Mouse (Mus musculus): Measurements from ENCODE around the gene Ephb4. TPM values are rescaled to one million over a fixed set of nuclear protein-coding genes. Genes with fewer than 3 reads are reported as not detected.

The Ephb4 gene
- total RNA-seq, 2 experiments from 2014 or later = 5.4 to 7.5 TPM

- peak; percentile 90 to 96 for DNase-seq (ENCODE audit: extremely low spot score in 1 of 2, low spot score in 2 of 2)
- intact Hi-C loops (cut with DNase I) = loop anchor here (5.0 kb wide), 1 partner anchor 179 kb away; no protein-coding TSS in a partner anchor
These were observed 16.3 kb upstream of the Ephb4 start, which contains the start of gene Slc12a9 for GRCm38 (mm10) chr5:137333512-137334174. Slc12a9 (minus strand) TSS chr5:137333597.

GRCm38 (mm10) chr5:137334317-137334716, 15.6 kb upstream of the Ephb4 start:
- intact Hi-C loops (cut with DNase I) = loop anchor here (5.0 kb wide), 1 partner anchor 178 kb away; no protein-coding TSS in a partner anchor
- DNase-seq (ENCODE audit: extremely low spot score in 1 of 2, low spot score in 2 of 2) = no peak

GRCm38 (mm10) chr5:137335066-137335465, 14.8 kb upstream of the Ephb4 start:
- intact Hi-C loops (cut with DNase I) = no loop called here
- DNase-seq (ENCODE audit: extremely low spot score in 1 of 2, low spot score in 2 of 2) = no peak

- intact Hi-C loops (cut with DNase I) = no loop called here
- DNase-seq (ENCODE audit: extremely low spot score in 1 of 2, low spot score in 2 of 2) = no peak
These were observed 12.7 kb upstream of the Ephb4 start for GRCm38 (mm10) chr5:137337190-137337589.

GRCm38 (mm10) chr5:137338256-137338655, 11.7 kb upstream of the Ephb4 start:
- intact Hi-C loops (cut with DNase I) = no loop called here
- DNase-seq (ENCODE audit: extremely low spot score in 1 of 2, low spot score in 2 of 2) = peak; percentile 86 to 96

- intact Hi-C loops (cut with DNase I) = no loop called here
These were observed 11.1 kb upstream of the Ephb4 start for GRCm38 (mm10) chr5:137338663-137339289.

GRCm38 (mm10) chr5:137339290-137339979, 10.5 kb upstream of the Ephb4 start:
- peak in 1 of 2 experiments; percentile 67 for DNase-seq (ENCODE audit: extremely low spot score in 1 of 2, low spot score in 2 of 2)
- intact Hi-C loops (cut with DNase I) = no loop called here

More at GRCm38 (mm10) chr5:137338663-137339289, 11.1 kb upstream of the Ephb4 start:
- DNase-seq (ENCODE audit: extremely low spot score in 1 of 2, low spot score in 2 of 2) = peak in 1 of 2 experiments; percentile 49

- no peak for DNase-seq (ENCODE audit: extremely low spot score in 1 of 2, low spot score in 2 of 2)
- intact Hi-C loops (cut with DNase I) = no loop called here
These were observed 9.7 kb upstream of the Ephb4 start for GRCm38 (mm10) chr5:137340222-137340621.

- intact Hi-C loops (cut with DNase I) = no loop called here
- no peak for DNase-seq (ENCODE audit: extremely low spot score in 1 of 2, low spot score in 2 of 2)
These were observed 7.4 kb upstream of the Ephb4 start for GRCm38 (mm10) chr5:137342407-137343012.

- intact Hi-C loops (cut with DNase I) = no loop called here
These were observed 6.5 kb upstream of the Ephb4 start for GRCm38 (mm10) chr5:137343412-137343811.

GRCm38 (mm10) chr5:137343869-137344268, 6.0 kb upstream of the Ephb4 start:
- no peak for DNase-seq (ENCODE audit: extremely low spot score in 1 of 2, low spot score in 2 of 2)
- intact Hi-C loops (cut with DNase I) = no loop called here

More at GRCm38 (mm10) chr5:137343412-137343811, 6.5 kb upstream of the Ephb4 start:
- DNase-seq (ENCODE audit: extremely low spot score in 1 of 2, low spot score in 2 of 2) = no peak

GRCm38 (mm10) chr5:137345821-137346220, 4.1 kb upstream of the Ephb4 start:
- DNase-seq (ENCODE audit: extremely low spot score in 1 of 2, low spot score in 2 of 2) = no peak
- intact Hi-C loops (cut with DNase I) = no loop called here

GRCm38 (mm10) chr5:137346388-137346787, 3.5 kb upstream of the Ephb4 start:
- DNase-seq (ENCODE audit: extremely low spot score in 1 of 2, low spot score in 2 of 2) = no peak
- intact Hi-C loops (cut with DNase I) = no loop called here

- intact Hi-C loops (cut with DNase I) = no loop called here
- DNase-seq (ENCODE audit: extremely low spot score in 1 of 2, low spot score in 2 of 2) = no peak
These were observed 2.9 kb upstream of the Ephb4 start for GRCm38 (mm10) chr5:137346983-137347382.

GRCm38 (mm10) chr5:137347856-137348255, 2.1 kb upstream of the Ephb4 start:
- DNase-seq (ENCODE audit: extremely low spot score in 1 of 2, low spot score in 2 of 2) = no peak
- intact Hi-C loops (cut with DNase I) = no loop called here

- peak in 1 of 2 experiments; percentile 82 for DNase-seq (ENCODE audit: extremely low spot score in 1 of 2, low spot score in 2 of 2)
- intact Hi-C loops (cut with DNase I) = no loop called here
These were observed 1.2 kb upstream of the Ephb4 start for GRCm38 (mm10) chr5:137348482-137349383.

GRCm38 (mm10) chr5:137350205-137351057, 522 bp downstream of the Ephb4 start:
- DNase-seq (ENCODE audit: extremely low spot score in 1 of 2, low spot score in 2 of 2) = no peak
- intact Hi-C loops (cut with DNase I) = no loop called here

GRCm38 (mm10) chr5:137351058-137351380, 1.1 kb downstream of the Ephb4 start:
- intact Hi-C loops (cut with DNase I) = no loop called here
- DNase-seq (ENCODE audit: extremely low spot score in 1 of 2, low spot score in 2 of 2) = no peak
